9 mouse cellular contexts compared by ENCODE assay signal in genomic region chr16:30645841-30646558, GRCm38 (mm10). TPM values are rescaled to one million over a fixed set of nuclear protein-coding genes. Genes with fewer than 3 reads are reported as not detected.
DNase-seq lines count a peak whose midpoint lies in the region; ATAC-seq and TF ChIP-seq lines count a peak whose summit lies in the region.
"Had no signal": no experiment of that assay in that cellular context is flagged by ENCODE, and none has a peak within 500 bp of the region (broad histone marks: within the 10 kb centered on the region; RNA-seq: fewer than 3 reads in every experiment).

No protein-coding gene starts in this region.

- H3K27ac ChIP-seq in embryonic facial prominence, embryonic 14.5 days (replicated peaks; ENCODE audit: low read depth, low read length) = no peak overlapping the region
- no peak overlapping the region for H3K27ac ChIP-seq in embryonic facial prominence, embryonic 10.5 days (replicated peaks)
- H3K27ac ChIP-seq in thymus, adult 2 months (ENCODE audit: control insufficient read depth, insufficient read depth, low read length) = no peak overlapping the region

- whole genome bisulfite sequencing in embryonic facial prominence, embryonic 14.5 days = 26% methylated on average over 9 of the region's 9 CpGs
- WGBS in embryonic facial prominence, embryonic 10.5 days = 29% methylated on average over 9 of the region's 9 CpGs
- WGBS in thymus, adult 2 months = 71% methylated on average over 9 of the region's 9 CpGs

- peak; percentile 42 for DNase-seq in embryonic facial prominence, embryonic 14.5 days (ENCODE audit: low spot score)
- DNase-seq in embryonic facial prominence, embryonic 10.5 days (ENCODE audit: low spot score) = no peak
- DNase-seq in 3134 (ENCODE audit: extremely low read depth, insufficient read length, low spot score) = peak; percentile 23
- peak; percentile 98 for DNase-seq in R1 (ENCODE audit: low read depth, low spot score)
- peak; percentile 35 to 40 for DNase-seq in cerebellum, postnatal 14 days
- no peak for DNase-seq in left cerebral cortex, postnatal 25 days (ENCODE audit: low spot score in 2 of 2)
- DNase-seq in thymus, adult 2 months = no peak

- H3K4me3 ChIP-seq in embryonic facial prominence, embryonic 14.5 days (ENCODE audit: low read depth, low read length) = no peak overlapping the region
- no peak overlapping the region for H3K4me3 ChIP-seq in embryonic facial prominence, embryonic 10.5 days
- H3K4me3 ChIP-seq in thymus, adult 2 months (ENCODE audit: control insufficient read depth, insufficient read depth, low read length) = no peak overlapping the region

- no peak for ATAC-seq in embryonic facial prominence, embryonic 14.5 days (ENCODE audit: low read depth)
- ATAC-seq in megakaryocyte-erythroid progenitor cell, adult 5-6 weeks (replicated peaks; ENCODE audit: low FRiP score, low TSS enrichment, poor library complexity, severe bottlenecking) = no peak
- ATAC-seq: CD4-positive, CD25-positive, alpha-beta regulatory T cell, adult 4 months had no signal

- H3K36me3 ChIP-seq in embryonic facial prominence, embryonic 14.5 days (ENCODE audit: control insufficient read depth, insufficient read depth, low read length) = no peaks in the 10 kb centered on the region
- no peaks in the 10 kb centered on the region for H3K36me3 ChIP-seq in embryonic facial prominence, embryonic 10.5 days (replicated peaks)
- H3K36me3 ChIP-seq in thymus, adult 2 months (ENCODE audit: control insufficient read depth, insufficient read depth, low read length) = no peaks in the 10 kb centered on the region

- H3K9me3 ChIP-seq in embryonic facial prominence, embryonic 14.5 days (ENCODE audit: control insufficient read depth, low read length) = peaks cover 3% of the 10 kb centered on the region; the same call in 1 of the 2 replicates
- peaks cover 3% of the 10 kb centered on the region for H3K9me3 ChIP-seq in embryonic facial prominence, embryonic 10.5 days

- 0 out of 2 replicates have a peak, but pooled peaks cover 5% of the 10 kb centered on the region for H3K4me1 ChIP-seq in embryonic facial prominence, embryonic 14.5 days (ENCODE audit: control insufficient read depth, insufficient read depth, low read length)
- peaks cover 13% of the 10 kb centered on the region for H3K4me1 ChIP-seq in embryonic facial prominence, embryonic 10.5 days
- no peaks in the 10 kb centered on the region for H3K4me1 ChIP-seq in thymus, adult 2 months (replicated peaks; ENCODE audit: control insufficient read depth, insufficient read depth, low read length)

- TF ChIP-seq CTCF in thymus, adult 2 months (IDR thresholded peaks at IDR 0.05; ENCODE audit: borderline replicate concordance, control insufficient read depth, extremely low read depth, insufficient read depth, low read length, poor library complexity) = no peak

- intact Hi-C loops in left cerebral cortex, postnatal 25 days (cut with DNase I) = no loop called here

- H3K4me2 ChIP-seq in embryonic facial prominence, embryonic 14.5 days (ENCODE audit: low read depth, low read length) = no peak overlapping the region

- H3K9ac ChIP-seq in embryonic facial prominence, embryonic 14.5 days (ENCODE audit: low read depth, low read length) = no peak overlapping the region

- TF ChIP-seq POLR2A in thymus, adult 2 months (IDR thresholded peaks at IDR 0.05; ENCODE audit: control insufficient read depth, extremely low read depth, insufficient read depth, low read length, poor library complexity) = no peak

- no peaks in the 10 kb centered on the region for H3K27me3 ChIP-seq in embryonic facial prominence, embryonic 14.5 days (replicated peaks; ENCODE audit: control insufficient read depth, insufficient read depth, low read length)
- H3K27me3 ChIP-seq in embryonic facial prominence, embryonic 10.5 days (replicated peaks; ENCODE audit: low read depth, poor library complexity, severe bottlenecking) = no peaks in the 10 kb centered on the region
- no peaks in the 10 kb centered on the region for H3K27me3 ChIP-seq in thymus, adult 2 months (ENCODE audit: control insufficient read depth, insufficient read depth, low read length)

RNA-seq across cellular contexts. Expression of gene Fam43a, which starts 46.5 kb away (rescaled TPM):
- 12.1 and 15.2 TPM in 2 replicates for polyA plus RNA-seq in embryonic facial prominence, embryonic 14.5 days (2014; fragmentation: Nextera tagmentation; extraction: Ambion mirVana)
- 23.2 and 24.1 TPM in 2 replicates for polyA plus RNA-seq in embryonic facial prominence, embryonic 10.5 days (2016; fragmentation: Nextera tagmentation; extraction: Ambion mirVana)
- 0.82 and 2.4 TPM in 2 replicates for total RNA-seq in megakaryocyte-erythroid progenitor cell, adult 5-6 weeks (2014; fragmentation: Nextera tagmentation)
- 0.75 and 2.4 TPM in 2 replicates for total RNA-seq in megakaryocyte-erythroid progenitor cell, adult 5-6 weeks (2017)
- total RNA-seq in left cerebral cortex, postnatal 25 days (2021) = 10 to 100 TPM; 11.8 to 14.2 TPM
- 17.0 and 22.3 TPM in 2 replicates for polyA plus RNA-seq in thymus, adult 2 months (2012; rRNA removed)

RNA-seq across cellular contexts. Expression of gene Lsg1, which starts 58.6 kb away (rescaled TPM):
- polyA plus RNA-seq in embryonic facial prominence, embryonic 14.5 days (2014; fragmentation: Nextera tagmentation; extraction: Ambion mirVana) = 52.2 and 59.3 TPM in 2 replicates
- 87.1 and 95.3 TPM in 2 replicates for polyA plus RNA-seq in embryonic facial prominence, embryonic 10.5 days (2016; fragmentation: Nextera tagmentation; extraction: Ambion mirVana)
- total RNA-seq in megakaryocyte-erythroid progenitor cell, adult 5-6 weeks (2014; fragmentation: Nextera tagmentation) = 55.9 and 70.8 TPM in 2 replicates
- 85.3 and 89.6 TPM in 2 replicates for total RNA-seq in megakaryocyte-erythroid progenitor cell, adult 5-6 weeks (2017)
- 10 to 100 TPM; 16.6 to 17.9 TPM for total RNA-seq in left cerebral cortex, postnatal 25 days (2021)
- 17.4 and 20.0 TPM in 2 replicates for polyA plus RNA-seq in thymus, adult 2 months (2012; rRNA removed)

Comparison
In these comparisons a context has a peak if more than half of its experiments do, and no peak if none do; other contexts are left out.
1. DNase-seq: peak in embryonic facial prominence, embryonic 14.5 days (single experiment), 3134 (single experiment), R1 (single experiment) and cerebellum, postnatal 14 days (2 of 2); none in embryonic facial prominence, embryonic 10.5 days (single experiment), left cerebral cortex, postnatal 25 days (0 of 2) and thymus, adult 2 months (single experiment).